Mouse (Mus musculus): ENCODE measurements around the gene Ptprc. TPM values are rescaled to one million over a fixed set of nuclear protein-coding genes. Genes with fewer than 3 reads are reported as not detected.

Ptprc gene
- total RNA-seq, 2 experiments from 2014 or later = 1.9 to 2.4 TPM

- DNase-seq = no peak
- intact Hi-C loops (cut with DNase I) = no loop called here
Observed at GRCm38 (mm10) chr1:138083707-138084106, 91.8 kb downstream of the Ptprc start.

GRCm38 (mm10) chr1:138080308-138080707 is 95.2 kb downstream of the Ptprc start:
- DNase-seq = no peak
- intact Hi-C loops (cut with DNase I) = no loop called here

- DNase-seq = peak; percentile 82
- intact Hi-C loops (cut with DNase I) = loop anchor here (5.0 to 10.0 kb wide), 2 partner anchors 142 to 720 kb away; no protein-coding TSS in a partner anchor
Observed at GRCm38 (mm10) chr1:138044196-138044945, 131.1 kb downstream of the Ptprc start.

GRCm38 (mm10) chr1:138040556-138040955 is 135.0 kb downstream of the Ptprc start:
- DNase-seq = no peak
- intact Hi-C loops (cut with DNase I) = loop anchor here (5.0 to 10.0 kb wide), 2 partner anchors 138 to 716 kb away; no protein-coding TSS in a partner anchor

DNA sequence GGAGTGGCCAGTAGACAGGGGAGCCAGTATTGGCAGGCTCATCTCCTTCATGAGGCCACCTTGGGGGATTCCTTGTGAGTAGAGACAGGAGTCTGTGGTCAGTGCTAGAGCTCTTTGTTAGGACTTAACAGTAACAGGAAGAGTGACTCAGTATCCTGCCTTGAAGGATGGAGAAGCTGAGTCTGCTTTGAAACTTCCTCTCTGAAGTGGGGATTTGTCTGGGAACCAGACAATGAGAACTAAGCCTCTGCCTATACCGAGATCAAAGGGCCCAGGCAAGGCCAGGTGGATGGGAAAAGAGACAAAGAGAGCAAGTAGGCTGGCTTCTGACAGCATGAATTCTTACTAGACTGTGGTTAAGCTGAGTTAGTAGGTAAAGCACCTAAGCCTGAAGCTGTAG is 136.3 kb downstream of the Ptprc start:
- DNase-seq = no peak
- intact Hi-C loops (cut with DNase I) = no loop called here

DNA sequence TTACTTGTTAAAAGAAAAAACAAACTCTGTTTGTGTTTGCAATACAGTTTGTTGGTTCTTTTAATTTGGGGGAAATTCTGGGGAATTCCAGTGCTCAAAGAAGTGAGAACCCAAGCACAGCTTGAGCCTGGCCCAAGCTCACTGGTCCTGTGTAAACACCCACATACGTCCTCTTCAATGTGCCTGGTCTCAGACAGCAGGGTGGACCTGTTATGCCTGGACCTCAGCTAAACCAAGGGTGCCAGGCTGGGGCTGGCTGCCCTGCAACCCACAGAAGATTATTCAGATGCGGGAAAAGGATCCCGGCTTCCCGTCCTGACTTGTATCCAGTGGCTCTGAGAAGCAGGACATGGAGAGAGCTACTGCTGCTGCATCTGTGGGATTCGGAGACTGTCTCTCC is 138.0 kb downstream of the Ptprc start:
- intact Hi-C loops (cut with DNase I) = no loop called here
- DNase-seq = no peak

GRCm38 (mm10) chr1:138029649-138030048 is 145.9 kb downstream of the Ptprc start:
- intact Hi-C loops (cut with DNase I) = no loop called here
- DNase-seq = no peak

- intact Hi-C loops (cut with DNase I) = no loop called here
- no peak for DNase-seq
Observed at GRCm38 (mm10) chr1:138025298-138025697, 150.2 kb downstream of the Ptprc start.

DNA sequence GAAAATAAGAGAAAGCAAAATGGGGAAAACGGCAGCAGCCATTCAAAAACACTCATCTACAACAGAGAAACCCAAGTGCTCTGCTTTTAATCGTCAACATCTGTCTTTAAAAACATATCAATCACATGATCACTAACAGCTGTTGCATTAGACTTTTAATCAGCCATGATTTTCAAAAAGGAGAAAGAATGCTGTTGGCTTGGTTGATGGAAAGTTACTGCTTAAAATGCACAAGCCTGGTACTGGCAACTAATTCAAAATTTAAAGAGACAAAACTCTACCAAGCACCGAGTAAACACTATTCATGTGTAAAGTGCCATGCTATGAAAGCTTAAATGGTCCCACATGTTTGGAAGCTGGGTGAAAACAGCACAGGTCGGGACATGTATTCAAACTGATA is 151.9 kb downstream of the Ptprc start:
- no peak for DNase-seq
- intact Hi-C loops (cut with DNase I) = no loop called here

DNA sequence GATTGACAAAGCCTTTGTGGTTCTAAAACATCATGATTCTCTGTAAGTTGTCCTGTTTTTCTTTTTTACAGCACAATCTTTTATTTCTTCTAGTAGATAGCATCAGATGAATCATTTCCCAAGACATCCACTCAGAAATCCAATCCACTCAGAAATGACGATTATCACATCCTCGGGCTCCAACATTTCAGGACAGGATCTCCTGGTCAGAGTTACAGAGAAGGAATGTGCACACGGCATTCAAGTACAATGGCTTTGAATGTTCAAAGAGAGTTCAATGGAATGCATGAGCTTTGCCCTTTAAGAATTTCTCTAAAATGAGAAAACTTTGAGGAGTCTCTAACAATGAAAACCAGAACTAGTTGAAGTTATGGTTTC is 152.6 kb downstream of the Ptprc start:
- intact Hi-C loops (cut with DNase I) = no loop called here
- DNase-seq = no peak

GRCm38 (mm10) chr1:138021962-138022917 is 153.3 kb downstream of the Ptprc start:
- DNase-seq = no peak
- intact Hi-C loops (cut with DNase I) = no loop called here

Other genes with a start within 250 kb of the Ptprc start
- gene Atp6v1g3, start 98.0 kb upstream of the Ptprc start, total RNA-seq (2021) = not detected

Measured in left cerebral cortex, postnatal 4 days (tissue).